Mouse (Mus musculus) urinary bladder, postnatal 10 days (tissue): ENCODE results near the gene Cep41.

Experiments
- DNase-seq: peaks from one replicate; pipeline ENCODE4 v3.0.0; 2022; ENCODE audit warnings: low spot score

The Cep41 gene

DNA sequence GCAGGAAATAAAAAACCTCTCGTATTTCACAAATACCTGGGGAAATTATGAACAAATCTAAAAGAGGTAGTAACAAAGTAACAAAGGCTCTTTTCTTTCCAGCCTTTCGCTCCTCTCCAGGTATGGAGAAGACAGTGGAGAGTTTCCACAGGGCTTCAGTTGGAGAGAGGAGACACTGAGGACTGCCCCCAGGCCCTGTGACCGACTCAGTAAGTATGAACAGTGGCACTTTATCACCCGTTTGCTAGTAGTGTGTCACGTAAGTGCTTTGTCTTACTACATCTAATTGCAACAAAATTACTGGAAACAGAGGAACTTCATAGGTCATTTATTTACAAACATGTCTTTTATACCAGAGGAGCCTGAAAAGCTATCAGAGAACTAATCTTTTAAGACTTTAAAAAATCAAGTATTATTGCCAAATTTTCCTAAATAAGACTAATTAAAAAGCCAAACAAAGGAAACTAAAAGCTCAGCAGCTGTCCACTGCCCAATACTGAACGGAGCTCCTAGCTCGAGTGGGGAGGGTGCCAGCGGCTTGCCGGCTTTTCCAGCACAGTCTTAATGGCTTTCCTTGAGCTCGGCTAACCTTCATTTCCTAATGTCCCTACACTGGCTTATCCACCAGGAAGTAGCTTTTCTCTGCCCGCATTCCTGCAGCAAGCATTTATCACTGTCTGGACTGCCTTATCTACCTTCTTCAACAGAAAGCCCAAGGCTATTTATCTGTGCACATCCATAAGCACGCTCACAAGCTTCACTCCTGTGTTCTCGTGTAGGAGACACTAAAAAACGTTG lies 19.6 kb downstream of the Cep41 start:
- no peak for DNase-seq

DNA sequence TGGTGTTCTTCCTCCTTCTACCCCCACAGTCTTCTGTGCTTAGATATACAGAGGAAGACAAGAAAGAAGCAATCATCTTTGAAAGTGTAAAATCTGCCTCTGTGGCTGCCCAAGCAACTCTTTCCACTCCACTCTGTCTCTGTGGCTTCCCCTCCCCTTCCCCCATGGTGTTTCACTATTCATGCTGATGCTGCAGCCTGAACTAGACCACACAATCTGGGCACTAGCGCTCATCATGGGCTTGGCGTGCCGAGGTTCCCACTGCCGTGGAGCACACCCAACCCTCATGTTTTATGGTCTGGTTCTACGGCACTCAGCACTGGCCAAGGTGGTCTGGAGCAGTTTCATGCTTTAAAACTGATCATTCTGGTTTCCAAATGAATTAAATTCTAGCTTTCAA lies 21.9 kb downstream of the Cep41 start:
- no peak for DNase-seq

DNA sequence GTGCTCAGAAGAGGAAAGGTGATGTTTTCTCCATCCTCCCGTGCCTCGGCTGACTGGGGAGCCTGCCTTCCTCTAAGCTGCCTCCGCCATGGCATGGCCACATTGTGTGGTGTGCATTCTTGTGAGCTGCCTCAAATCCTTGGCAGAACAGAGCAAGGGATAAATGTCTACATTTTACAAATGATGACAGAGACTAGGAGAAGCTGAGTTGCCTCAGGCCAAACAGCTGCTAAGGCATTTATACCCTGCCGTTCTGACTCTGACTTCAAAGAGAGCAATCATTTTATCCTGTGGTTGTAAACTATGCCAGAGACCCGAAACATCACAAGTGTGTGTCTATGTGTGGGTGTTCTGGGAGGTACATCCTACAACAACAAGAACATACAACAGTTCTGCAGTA lies 26.0 kb downstream of the Cep41 start:
- DNase-seq: no peak

DNA sequence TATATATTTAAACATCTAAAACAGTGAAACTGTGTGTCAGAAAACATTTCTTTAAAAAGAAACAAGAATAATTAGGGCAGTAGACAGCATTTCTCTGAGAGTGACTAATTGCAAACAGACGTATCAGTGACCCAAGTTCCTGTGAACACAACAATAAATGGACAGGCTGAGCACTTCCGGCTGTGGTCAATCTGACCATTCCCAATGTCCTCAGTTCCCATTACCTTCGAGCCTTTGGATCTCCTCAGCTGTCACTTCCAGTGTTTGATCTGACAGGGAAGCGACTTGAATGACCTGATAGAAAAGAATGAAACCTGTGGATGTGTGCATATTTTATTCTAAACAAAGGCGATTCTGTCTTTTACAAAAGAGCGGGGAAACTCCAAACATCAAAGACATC lies 27.5 kb downstream of the Cep41 start:
- DNase-seq: no peak

DNA sequence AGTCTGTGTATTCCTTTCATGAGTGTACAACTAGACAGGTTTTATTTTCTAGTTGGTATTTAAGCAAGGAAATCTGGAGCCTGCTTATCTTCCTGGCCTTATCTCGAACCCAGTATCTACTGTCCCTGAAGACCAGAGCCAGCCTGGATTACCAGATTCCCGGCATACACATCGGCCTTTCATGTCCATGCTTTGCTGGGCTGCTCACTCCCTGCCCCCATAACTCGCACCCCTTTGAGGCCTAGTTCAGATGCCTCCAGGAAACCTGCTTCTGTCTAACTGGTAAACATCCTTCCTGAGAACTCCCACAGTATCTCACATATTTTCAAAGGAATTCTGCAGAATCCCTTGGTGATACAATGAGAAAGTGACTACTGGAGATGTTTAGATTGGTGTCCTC lies 28.3 kb downstream of the Cep41 start:
- DNase-seq: no peak

DNA sequence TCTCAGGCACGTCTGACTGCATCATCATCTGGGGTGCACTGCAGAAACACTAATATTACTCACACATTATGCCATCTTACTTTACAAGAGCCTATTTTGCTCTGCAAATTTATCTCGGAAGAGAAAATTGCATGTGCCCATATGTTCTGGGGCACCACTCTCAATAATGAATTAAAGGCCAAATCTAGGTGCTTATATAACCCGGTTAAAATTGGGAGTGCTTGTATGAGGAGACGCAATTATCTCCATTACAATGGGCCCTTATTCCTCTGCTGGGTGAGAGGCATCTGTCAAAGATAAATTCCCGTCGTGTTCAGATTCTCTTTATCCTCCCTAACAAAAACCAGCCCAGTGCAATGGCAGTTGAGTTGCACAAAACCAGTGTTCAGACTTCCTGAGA lies 28.8 kb downstream of the Cep41 start:
- DNase-seq: no peak

DNA sequence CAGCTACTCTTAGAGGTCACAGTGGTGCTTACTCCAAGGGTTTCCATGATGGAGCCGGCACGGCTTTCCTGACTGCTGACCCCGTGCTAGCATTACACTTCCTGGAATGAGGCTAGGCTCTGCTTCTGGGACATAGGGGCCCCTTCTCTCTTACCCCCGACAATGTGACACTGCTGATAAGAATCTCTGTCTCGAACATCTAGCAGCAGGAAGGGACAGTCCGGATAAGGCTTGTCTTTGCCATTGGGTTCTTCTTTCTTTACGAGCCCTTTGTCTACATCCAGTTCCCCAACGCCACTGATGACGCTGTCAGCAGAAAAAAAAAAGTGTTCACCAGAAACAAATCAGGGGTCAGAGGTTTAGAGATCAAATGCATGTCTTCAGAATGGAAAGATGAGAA lies 34.9 kb downstream of the Cep41 start:
- DNase-seq: no peak

DNA sequence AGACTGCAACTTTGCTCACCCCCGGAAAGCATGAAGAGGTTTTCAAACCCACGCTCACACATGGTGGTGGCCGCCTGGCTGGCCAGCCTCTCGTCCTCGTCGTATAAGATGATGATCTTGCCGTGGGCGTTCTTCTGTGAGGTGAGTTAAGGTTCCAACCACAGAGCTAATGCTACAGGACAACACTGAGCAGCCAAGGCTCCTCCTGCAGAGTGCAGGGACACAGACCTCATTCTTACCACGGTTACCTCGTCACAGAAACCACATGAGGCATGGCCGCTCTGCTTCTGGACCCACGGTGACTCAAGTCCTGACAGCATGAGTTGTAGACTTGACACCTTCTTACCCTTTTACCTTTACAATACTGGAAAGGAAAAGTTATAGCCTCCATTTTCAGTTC lies 36.3 kb downstream of the Cep41 start:
- DNase-seq: no peak

DNA sequence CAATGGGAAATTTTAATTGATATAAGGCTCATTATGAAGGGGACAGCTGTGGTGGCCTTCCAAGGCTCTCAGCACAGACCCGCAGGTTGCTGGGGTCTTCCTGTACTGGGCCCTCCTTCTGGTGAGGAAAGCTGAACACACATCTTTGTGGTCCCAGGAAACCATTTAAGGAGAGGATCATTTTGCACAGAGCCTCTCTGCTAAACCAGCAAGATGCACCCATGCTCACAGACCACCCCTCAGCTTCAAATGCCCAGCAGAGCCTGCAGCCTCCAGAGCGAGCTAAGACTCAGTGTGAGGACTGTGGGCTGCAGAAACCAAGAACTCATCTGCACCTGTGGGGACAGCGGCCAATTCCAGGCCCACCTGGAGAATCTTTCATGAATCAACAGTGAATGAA lies 38.6 kb downstream of the Cep41 start:
- DNase-seq: no peak

DNA sequence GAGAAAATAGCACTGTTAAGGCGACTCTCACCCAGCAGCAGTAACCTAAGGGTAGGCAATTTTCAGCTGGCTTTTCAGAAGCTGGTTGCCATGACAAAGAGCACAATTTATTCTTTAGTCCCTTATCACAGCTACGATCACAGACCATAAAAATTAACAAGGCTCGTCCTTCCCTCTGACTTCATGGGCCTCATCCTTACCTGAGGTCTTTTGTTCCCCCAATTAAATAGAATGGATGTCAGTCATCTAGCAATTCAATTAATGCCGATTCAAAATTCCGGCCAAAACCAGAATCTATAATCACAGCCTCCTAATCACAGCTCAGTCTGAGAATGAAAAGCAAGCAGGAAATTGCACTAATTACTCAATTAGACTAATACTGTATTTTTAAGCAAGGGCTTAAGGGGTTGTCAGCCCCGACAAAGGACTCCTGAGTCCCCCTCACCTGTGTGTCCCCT lies 39.1 kb downstream of the Cep41 start:
- no peak for DNase-seq

DNA sequence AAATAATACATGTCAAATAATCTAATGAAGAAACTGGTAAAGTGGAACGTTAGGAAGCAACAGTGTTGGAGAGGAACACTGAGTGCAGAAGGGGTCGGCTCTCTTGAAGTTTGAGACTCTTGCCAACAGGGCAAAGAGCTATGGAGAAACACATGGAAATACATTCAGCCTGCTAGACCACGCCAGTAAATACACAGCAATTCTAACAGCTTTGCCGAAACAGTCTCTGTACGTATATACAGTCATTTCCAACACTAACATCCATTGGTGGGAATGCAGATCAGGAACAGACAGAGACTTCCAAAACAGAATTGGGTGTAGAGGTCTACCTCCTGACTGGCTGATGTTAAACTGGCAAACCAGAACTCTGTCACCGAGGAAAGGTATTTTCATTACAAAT lies 40.0 kb downstream of the Cep41 start:
- no peak for DNase-seq

DNA sequence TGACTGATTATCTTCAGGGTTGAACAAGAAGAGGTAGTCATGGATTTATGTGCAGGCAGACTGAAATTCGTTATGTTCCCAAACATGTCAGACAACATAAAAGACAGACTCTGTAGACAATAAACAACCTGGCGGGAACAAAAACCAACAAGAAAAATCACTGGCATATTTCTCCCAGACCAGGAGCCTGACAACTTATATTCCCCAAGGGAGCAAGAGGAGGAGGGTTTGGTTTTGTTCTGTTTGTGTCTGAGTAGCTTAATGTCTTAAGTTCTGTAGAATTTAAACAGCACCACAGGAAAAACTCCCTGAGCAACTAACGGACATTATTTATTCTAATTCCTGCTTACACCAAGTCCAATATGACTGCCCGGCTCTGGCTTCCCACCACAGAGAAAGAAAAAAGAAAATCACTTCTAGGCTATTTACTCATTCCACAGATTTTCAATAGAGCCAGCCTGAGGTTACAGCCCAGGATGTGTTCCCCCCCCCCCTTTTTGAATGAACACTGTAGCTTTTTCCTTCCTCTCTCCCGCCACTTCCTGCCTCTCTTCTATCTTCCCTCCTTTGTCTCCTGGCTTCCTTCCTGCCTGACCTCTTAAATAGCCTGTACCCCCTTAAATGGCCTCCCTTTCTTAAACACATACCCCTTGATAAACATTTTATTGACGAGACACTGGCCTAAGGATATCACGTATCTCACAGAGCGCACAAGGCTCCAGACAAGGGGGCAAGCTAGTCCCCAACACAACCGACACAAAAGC lies 40.9 kb downstream of the Cep41 start:
- no peak for DNase-seq

DNA sequence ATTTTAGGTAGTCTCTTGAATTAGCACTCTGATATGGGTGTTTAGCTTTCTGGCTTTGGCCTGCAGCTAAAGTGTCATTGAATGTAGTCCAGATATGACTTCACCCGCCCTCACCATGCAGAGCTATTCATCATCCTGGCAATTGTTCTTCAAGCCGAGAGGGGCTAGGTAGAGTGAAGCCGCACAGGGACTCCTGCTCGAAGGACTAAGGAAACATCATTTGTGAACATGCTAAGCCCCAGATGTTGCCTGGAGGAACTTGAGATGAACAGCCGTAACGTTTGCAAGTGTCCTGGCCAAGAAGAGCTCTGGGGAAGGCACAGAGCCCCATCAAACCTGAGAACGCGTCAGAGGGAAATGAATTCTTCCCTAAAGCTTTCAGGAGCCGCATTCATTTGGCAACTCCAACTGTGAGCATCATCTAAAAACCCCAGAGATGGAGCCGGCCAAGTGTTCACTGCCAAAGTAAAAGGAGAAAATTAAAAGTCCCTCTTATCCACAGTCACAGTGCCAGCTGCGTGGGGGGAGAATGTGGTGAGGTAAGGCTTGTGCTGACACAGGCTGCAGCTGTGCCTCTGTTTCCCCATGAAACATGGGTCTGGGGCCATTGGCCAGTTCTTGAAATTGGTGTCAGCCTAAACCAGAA lies 43.8 kb downstream of the Cep41 start:
- no peak for DNase-seq

DNA sequence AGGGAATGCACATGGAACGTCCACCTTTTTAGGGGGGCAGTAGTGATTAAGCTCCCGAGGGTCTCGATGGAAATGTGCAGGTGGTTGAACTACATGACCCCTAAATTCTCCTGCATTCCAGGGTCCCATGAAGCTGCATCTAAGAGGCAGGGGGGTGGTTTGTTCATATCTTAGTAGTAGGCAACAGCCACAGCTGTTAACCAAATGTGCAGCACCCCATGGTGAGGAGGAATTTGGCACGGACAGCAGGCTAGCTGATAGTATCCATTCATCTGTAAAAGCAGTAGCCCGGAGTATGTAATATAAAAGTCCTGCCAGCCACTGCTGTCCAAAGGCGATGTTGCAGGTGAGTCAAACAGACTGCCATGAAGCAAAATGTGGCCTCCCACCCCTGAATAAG lies 48.2 kb downstream of the Cep41 start:
- DNase-seq: no peak

DNA sequence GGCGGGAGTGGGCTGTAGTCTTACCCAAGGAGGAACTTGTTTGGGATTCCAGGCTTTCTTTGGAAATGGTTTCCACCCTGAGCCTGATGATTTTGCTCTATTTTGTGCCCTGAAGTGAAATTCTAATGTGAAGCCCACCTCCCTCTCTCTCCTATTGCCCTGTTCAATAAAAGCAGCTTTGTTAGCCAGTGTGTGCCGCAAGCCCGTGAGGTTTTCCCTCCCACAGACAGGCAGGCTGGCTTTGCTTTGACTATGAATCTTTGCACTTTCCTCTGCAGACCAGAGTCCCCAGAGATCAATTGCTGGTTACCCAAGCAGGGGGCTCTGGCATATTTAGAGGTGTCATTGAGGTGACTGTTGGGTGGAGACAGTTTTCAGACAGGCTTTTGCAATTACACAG lies 49.1 kb downstream of the Cep41 start:
- no peak for DNase-seq

DNA sequence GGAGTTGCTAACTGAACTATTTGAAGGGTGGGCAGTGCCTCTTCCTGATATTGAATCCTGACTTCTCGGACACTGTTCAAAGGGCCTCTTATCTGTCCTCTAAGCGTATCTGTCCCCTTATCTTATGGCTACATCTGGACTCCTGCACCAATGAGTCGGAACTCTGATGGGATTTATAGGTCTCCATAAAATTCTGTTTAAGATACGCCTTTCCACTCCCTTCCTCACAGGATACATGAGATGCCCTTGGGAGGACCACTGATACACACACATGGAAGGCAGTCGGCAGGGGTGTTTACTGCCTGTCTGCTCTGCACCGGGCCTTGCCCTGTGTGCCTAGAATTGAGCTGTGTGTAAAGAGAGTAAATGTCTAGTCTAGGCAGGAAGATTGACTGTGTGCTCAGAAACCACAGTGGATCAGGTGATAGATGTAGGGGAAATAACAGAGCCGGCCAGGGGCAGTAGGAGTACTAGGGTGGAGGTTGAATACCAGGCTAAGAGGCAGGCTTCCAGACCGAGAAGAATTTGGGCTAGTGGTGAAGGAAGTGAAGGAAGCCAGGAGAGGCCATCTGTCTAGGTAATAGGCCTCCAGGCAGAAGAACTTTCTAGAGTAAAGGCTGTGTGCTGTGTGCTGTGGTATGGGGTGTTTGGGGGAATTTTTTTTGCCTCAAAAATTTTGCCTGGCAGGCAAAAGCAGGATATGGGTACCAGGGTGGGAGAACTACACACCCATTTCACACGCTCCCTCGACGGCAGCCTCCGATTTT lies 49.7 kb downstream of the Cep41 start:
- DNase-seq: no peak

DNA sequence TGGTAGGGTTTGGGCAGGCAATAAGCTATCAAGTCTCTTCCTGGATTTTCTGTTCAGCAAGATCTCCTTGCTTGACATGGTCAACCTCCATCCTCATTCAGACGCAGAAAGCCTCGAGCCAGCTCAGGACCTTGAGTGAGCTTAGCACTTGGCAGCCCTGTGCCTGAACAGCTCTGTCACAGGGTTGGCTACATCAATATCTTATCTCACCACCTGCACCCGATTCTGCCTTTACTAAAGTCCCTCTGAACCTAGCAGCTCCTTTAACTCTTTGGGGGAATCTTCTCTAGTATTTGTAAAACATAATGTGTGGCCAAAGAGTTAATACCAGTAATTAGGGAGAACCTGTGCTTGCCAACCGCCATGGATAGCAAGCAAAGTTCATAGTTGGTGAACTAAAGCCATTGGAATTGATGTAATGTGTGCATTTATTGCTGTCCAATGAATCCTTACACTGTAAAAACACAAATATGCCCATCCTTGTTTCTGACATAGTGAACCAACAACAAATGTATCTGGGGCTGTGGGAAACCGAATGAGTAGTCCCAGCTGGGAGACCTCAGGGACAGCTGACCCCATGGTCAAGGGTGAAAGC lies 54.8 kb downstream of the Cep41 start, which contains the start of gene Cpa1:
Gene Cpa1 (plus strand): TSS at position 545 of the 595 bp plus-strand sequence.
- no peak for DNase-seq

DNA sequence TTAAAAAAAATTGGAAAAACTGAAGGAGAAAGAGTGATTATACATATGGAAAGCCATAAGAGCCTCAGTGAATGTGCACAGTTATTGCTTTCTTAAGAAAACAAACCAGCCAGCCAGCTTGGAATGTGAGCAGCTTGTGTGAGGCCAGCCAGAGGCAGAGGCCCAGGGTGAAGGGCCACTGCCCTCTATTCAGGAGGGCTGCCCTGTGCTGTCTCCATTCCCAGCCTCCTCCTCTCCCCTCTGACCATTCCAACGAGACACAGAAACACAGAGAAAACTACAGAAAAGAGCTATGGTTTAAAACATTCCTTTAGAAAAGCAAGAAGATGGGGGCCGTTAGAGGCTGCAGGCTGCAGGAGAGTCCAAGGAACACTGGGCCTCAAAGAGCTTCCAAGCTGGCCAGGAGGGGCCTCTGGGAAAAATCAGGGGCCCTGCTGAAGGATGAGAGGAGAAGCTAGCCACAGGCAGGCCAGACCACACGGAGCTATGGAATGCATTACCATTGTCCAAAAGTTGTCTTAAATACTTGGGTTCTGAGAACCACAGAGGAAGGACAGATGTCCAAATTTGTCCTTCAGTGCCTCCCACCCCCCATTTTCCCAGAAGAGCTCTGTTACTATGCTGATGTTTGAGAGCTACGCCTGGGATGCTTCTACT lies 57.2 kb downstream of the Cep41 start:
- no peak for DNase-seq

DNA sequence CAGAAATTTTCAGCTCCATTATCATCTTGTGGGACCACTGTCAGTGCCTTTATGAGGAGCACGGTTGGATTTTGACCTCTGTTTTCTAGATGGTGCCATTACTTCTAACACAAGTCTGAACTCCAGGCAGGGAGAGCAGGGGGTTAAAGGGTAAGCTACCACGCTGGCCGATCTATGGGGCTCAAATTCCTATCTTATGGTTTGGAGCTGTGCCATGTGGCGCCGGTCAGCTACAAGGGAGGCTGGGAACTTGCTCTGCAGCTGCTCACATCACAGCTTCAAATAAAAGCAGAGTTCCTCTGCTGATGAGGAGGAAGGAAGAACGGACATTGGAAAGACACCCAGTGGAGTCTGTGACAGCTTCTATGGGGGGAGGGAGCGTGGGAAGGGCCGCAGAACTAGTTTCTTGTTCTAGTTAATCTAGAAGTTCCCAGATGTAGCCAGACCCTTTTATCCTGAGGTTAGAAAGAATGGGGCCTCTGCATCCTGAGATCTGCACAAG lies 58.1 kb downstream of the Cep41 start:
- no peak for DNase-seq

DNA sequence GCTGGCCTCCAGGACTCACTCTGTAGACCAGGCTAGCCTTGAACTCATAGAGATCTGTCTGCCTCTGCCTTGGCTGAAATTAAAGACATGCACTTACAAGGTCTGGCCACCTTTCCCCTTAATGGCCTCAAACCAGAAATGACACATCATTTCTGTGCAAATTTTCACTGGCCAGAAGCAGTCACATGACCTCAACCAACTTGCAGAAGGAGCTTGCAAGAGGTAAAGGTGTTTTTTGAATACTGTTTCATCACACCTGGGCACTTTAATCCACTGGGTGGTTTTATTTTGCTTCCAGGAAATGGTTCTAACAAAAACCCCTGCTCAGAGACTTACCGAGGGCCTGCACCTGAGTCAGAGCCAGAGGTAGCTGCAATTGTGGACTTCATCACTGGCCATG lies 63.6 kb downstream of the Cep41 start:
- DNase-seq: no peak

DNA sequence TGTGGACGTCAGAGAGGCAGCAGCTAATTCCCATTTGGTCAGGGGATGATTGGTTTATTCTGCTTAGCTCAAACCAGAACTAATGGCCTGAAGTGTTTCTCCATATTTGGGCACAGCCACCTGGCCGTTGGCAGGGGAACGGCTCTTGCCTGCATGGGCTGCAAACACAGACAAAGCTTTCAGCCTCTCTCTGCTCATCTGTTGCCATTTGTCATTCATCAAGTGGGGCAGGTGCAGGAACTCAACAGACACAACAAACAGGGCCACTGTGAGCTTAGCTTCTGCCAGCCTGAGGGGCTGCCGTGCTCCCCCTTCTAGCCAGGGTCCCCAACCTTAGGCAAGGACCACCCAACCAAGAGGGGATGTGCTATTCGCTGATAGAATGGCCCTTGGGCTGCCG lies 65.4 kb downstream of the Cep41 start:
- no peak for DNase-seq
